Mouse (Mus musculus) CH12F3 (cell line): ENCODE measurements around the gene Prkch.

Experiments used
- in situ Hi-C: fragments of 300-500 bp; cut with MboI; formaldehyde crosslinking; loops from 2 replicates; pipeline ENCODE4 v1.14.3; 2020; ENCODE audit warnings: low sequenced_read_pairs

The Prkch gene

DNA sequence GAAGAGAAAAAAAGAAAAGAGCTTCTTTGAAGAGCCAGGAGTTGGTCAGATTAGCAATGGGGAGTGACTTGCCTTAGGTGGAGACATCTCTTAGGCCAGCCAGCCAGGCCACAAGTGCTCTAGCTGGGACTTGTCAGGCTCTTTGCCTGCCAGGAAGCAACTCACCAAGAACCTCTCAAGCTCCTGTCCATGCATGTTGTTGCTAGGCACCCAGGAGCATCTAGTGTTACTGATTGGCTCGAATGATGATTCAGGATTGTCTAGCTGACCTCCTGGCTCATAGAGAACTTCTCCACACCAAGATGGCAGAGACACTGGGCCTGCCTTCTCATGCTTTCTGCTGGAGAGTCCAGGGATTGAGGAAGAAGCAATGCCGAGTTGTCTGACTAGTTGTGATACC, 230.3 kb downstream of the Prkch start:
- in situ Hi-C loops = no loop called here

DNA sequence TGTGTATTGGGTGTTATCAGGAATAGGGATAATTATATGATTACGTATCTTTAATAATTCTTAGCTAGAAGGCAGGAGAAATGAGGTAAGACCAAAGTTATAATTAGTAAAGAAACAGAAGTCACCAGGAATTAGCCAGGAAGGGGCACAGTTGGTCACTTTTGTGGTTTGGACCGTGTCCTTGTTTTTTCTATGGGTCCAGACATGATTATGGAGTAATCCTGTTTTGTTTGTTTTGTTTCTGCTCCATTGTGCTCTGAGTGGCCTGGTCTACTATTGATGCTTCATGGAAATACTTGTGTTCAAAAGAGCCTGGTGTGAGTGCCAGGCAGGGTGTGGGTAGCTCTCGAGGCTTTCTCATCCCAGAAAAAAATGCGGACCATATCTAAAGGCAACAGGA, 230.9 kb downstream of the Prkch start:
- in situ Hi-C loops = no loop called here

DNA sequence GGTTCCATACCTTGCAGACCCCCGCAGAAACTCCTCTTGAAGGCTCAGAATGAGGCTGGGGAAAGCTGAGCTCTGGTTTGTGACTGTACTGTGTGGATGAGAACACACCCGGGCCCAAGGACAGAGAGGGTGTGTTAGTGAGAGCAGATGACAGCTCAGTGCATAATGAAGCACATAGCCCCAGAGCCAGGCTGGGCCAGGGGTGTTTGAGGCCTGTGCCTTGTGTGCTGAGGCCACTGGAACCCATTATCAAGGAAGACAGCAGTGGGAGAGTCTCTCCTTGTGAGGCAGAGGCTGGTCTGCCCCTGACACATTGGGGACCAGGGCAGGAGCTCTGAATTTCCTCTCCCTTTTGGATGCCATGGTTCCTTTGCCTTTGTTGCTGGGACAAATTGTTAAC, 231.3 kb downstream of the Prkch start:
- in situ Hi-C loops = no loop called here

DNA sequence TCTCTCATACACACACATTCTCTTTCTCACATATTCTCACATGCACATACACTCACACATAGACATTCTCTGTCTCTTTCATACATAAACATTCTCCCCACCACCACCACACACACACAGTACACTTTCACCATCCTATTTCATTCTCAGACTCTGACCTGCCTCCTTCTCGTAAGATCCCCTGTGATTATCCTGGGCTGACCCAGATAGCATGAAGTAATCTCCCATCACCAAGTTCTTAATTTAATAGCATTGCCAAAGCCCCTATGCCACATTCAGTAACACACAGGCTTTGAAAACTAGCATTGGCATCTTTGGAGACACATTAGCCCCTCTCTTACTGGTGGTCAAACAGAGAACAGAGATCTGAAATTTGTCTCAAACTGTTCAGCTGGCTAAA, 232.3 kb downstream of the Prkch start:
- in situ Hi-C loops = no loop called here

DNA sequence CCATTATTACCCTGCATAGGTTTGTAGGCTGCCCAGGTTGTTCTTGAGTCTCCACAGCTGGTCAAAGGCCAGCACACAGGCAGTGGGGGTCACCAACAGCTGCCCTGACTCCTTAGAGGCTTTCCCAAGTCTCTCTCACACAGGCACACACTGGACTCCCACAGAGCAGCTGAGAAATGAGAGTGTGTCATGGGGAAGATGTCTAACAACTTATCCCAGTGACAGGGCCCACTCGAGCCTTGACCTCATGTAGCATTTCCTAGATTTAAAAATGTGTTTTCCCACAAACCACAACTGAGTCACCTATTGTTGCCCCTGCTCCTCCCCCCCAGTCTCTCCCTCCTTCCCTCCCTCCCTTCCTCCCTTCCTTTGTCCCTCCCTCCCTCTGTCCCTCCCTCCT, 234.2 kb downstream of the Prkch start:
- in situ Hi-C loops = no loop called here

DNA sequence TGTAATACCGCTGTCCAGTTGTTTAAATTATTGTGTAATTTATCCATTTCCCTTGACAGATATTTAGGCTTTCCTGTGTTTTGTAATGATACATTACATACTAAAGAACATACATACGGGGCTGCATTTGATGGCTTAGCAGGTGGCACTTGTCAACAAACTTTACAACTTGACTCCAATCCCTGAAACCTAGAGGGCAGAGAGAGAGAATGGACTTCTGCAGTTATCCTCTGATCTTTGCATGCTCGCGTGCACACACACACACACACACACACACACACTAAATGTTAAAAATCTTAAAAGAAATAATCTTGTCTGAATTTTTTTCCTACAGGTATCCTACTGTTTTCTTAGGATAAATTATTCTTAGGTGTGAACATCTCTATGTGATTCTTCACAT, 236.6 kb downstream of the Prkch start:
- in situ Hi-C loops = no loop called here

DNA sequence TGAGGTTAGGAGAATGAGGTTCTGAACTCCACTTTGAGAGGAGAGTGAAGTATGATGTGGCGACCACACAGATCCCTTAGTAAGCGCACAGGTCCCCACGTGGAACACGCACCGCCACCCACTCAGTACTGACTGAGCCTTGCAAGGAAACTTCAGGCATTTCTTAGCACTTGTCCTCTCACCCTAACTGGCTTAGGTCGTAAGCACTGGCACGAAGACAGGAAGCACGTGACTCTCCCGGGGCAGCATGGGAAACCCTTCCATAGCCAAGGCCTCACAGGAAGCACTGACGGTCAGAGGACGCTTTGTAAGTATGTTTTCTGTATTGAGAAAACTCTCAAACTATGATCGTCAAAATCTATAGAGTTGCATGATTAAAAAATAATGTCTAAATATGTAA, 237.7 kb downstream of the Prkch start:
- in situ Hi-C loops = no loop called here

DNA sequence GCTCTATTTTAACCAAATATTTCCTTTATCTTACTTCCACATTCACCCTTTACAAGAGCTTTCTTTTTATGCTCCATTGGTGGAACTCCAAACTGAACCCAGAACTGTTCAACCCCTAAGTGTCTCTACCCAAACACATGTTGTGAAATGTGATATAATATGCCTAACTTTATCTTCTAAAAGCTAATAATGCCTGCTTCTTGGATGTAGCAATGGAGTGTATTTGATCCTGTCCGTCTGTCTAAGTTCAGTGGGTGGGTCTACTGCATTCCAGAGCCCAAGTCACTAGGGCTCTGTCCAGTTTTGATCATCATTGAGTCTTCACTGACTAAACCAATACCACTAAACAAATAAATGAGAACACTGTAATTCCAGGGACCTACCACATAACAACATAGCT, 240.2 kb downstream of the Prkch start:
- in situ Hi-C loops = no loop called here
